Mouse (Mus musculus): ENCODE measurements around the gene Etl4. TPM values are rescaled to one million over a fixed set of nuclear protein-coding genes. Genes with fewer than 3 reads are reported as not detected.

Gene Etl4
- polyA plus RNA-seq, 1 experiment = 7.4 TPM

- Histone ChIP-seq H3K27me3 (ENCODE audit: control insufficient read depth, insufficient read depth, insufficient read length) (no peaks in the 10 kb centered on the region), H3K79me2 (ENCODE audit: control insufficient read depth, insufficient read depth) (no peaks in the 10 kb centered on the region), H3ac (ENCODE audit: control insufficient read depth, insufficient read length) (no peak overlapping the region), H3K36me3 (ENCODE audit: control insufficient read depth, insufficient read depth) (no peaks in the 10 kb centered on the region), H3K4me2 (ENCODE audit: low read depth) (no peak overlapping the region), H3K4me3 (no peak overlapping the region)
- no peak for TF ChIP-seq SRF (IDR thresholded peaks at IDR 0.05; ENCODE audit: control insufficient read depth, insufficient read length, low read depth)
Measured at GRCm38 (mm10) chr2:20547686-20548624, 638.4 kb downstream of the Etl4 start.

DNA sequence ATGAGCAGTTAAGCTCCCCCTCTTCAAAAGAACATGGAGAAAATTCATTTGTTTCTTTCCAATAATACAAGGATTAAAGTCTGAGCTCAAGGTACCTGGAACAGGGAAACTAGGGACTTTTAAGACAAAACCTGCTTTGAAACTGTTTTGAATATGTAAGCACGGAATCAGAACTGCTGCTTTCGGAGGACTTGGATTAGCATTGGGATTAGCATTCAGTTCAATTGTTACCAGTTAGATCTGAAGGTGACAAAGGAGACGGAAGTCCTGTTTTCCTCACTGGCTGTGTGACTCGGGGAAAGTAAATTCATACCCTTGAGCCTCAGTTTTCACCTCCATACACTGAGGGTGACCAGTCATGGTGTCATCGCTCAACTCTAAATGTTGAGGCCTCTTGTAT is 639.5 kb downstream of the Etl4 start:
- Histone ChIP-seq H3K36me3 (ENCODE audit: control insufficient read depth, insufficient read depth) (no peaks in the 10 kb centered on the region), H3K27me3 (ENCODE audit: control insufficient read depth, insufficient read depth, insufficient read length) (no peaks in the 10 kb centered on the region), H3K4me3 (no peak overlapping the region), H3K79me2 (ENCODE audit: control insufficient read depth, insufficient read depth) (no peaks in the 10 kb centered on the region), H3K4me2 (ENCODE audit: low read depth) (no peak overlapping the region), H3ac (ENCODE audit: control insufficient read depth, insufficient read length) (no peak overlapping the region)
- TF ChIP-seq REST (IDR thresholded peaks at IDR 0.05; ENCODE audit: insufficient read depth, insufficient read length) (no peak), E2F4 (IDR thresholded peaks at IDR 0.05; ENCODE audit: insufficient read depth) (no peak), MYOG (IDR thresholded peaks at IDR 0.05; ENCODE audit: control insufficient read depth in 1 of 3, insufficient read depth in 1 of 3, insufficient read length in 2 of 3, low read depth in 2 of 3) (no peak), MAX (IDR thresholded peaks at IDR 0.05; ENCODE audit: low read depth) (no peak), TCF3 (IDR thresholded peaks at IDR 0.05; ENCODE audit: insufficient read length, low read depth) (no peak), POLR2AphosphoS2 (IDR thresholded peaks at IDR 0.05; ENCODE audit: insufficient read length, low read depth) (no peak), POLR2A (IDR thresholded peaks at IDR 0.05; ENCODE audit: insufficient read length, low read depth) (no peak), CEBPB (IDR thresholded peaks at IDR 0.05; ENCODE audit: insufficient read depth, poor library complexity, severe bottlenecking) (no peak)

GRCm38 (mm10) chr2:20549996-20550395 is 640.4 kb downstream of the Etl4 start:
- Histone ChIP-seq H3K36me3 (ENCODE audit: control insufficient read depth, insufficient read depth) (no peaks in the 10 kb centered on the region), H3K79me2 (ENCODE audit: control insufficient read depth, insufficient read depth) (no peaks in the 10 kb centered on the region), H3K4me2 (ENCODE audit: low read depth) (no peak overlapping the region), H3K4me3 (no peak overlapping the region), H3K27me3 (ENCODE audit: control insufficient read depth, insufficient read depth, insufficient read length) (no peaks in the 10 kb centered on the region), H3ac (ENCODE audit: control insufficient read depth, insufficient read length) (no peak overlapping the region)
- TF ChIP-seq MYOG (IDR thresholded peaks at IDR 0.05; ENCODE audit: control insufficient read depth in 1 of 3, insufficient read depth in 1 of 3, insufficient read length in 2 of 3, low read depth in 2 of 3) (no peak), MAX (IDR thresholded peaks at IDR 0.05; ENCODE audit: low read depth) (no peak), MYOD1 (IDR thresholded peaks at IDR 0.05; ENCODE audit: control insufficient read depth in 1 of 3, insufficient read length in 2 of 3, low read depth in 2 of 3) (no peak), POLR2AphosphoS2 (IDR thresholded peaks at IDR 0.05; ENCODE audit: insufficient read length, low read depth) (no peak), TCF3 (IDR thresholded peaks at IDR 0.05; ENCODE audit: insufficient read length, low read depth) (no peak), REST (IDR thresholded peaks at IDR 0.05; ENCODE audit: insufficient read depth, insufficient read length) (no peak), SRF (IDR thresholded peaks at IDR 0.05; ENCODE audit: control insufficient read depth, insufficient read length, low read depth) (no peak), CEBPB (IDR thresholded peaks at IDR 0.05; ENCODE audit: insufficient read depth, poor library complexity, severe bottlenecking) (no peak), POLR2A (IDR thresholded peaks at IDR 0.05; ENCODE audit: insufficient read length, low read depth) (no peak), TCF12 (IDR thresholded peaks at IDR 0.05; ENCODE audit: insufficient read depth, poor library complexity, severe bottlenecking) (no peak), USF1 (IDR thresholded peaks at IDR 0.05; ENCODE audit: low read depth) (no peak), E2F4 (IDR thresholded peaks at IDR 0.05; ENCODE audit: insufficient read depth) (no peak)

- no peak overlapping the region for H3K4me2 ChIP-seq (ENCODE audit: low read depth)
- H3K79me2 ChIP-seq (ENCODE audit: control insufficient read depth, insufficient read depth) = no peaks in the 10 kb centered on the region
- TF ChIP-seq USF1 (IDR thresholded peaks at IDR 0.05; ENCODE audit: low read depth) (no peak), REST (IDR thresholded peaks at IDR 0.05; ENCODE audit: insufficient read depth, insufficient read length) (no peak), E2F4 (IDR thresholded peaks at IDR 0.05; ENCODE audit: insufficient read depth) (no peak), TCF3 (IDR thresholded peaks at IDR 0.05; ENCODE audit: insufficient read length, low read depth) (no peak), MYOD1 (IDR thresholded peaks at IDR 0.05; ENCODE audit: control insufficient read depth in 1 of 3, insufficient read length in 2 of 3, low read depth in 2 of 3) (no peak), MYOG (IDR thresholded peaks at IDR 0.05; ENCODE audit: control insufficient read depth in 1 of 3, insufficient read depth in 1 of 3, insufficient read length in 2 of 3, low read depth in 2 of 3) (no peak), TCF12 (IDR thresholded peaks at IDR 0.05; ENCODE audit: insufficient read depth, poor library complexity, severe bottlenecking) (no peak), SRF (IDR thresholded peaks at IDR 0.05; ENCODE audit: control insufficient read depth, insufficient read length, low read depth) (no peak), POLR2AphosphoS2 (IDR thresholded peaks at IDR 0.05; ENCODE audit: insufficient read length, low read depth) (no peak), POLR2A (IDR thresholded peaks at IDR 0.05; ENCODE audit: insufficient read length, low read depth) (no peak)
- no peaks in the 10 kb centered on the region for H3K36me3 ChIP-seq (ENCODE audit: control insufficient read depth, insufficient read depth)
- no peaks in the 10 kb centered on the region for H3K27me3 ChIP-seq (ENCODE audit: control insufficient read depth, insufficient read depth, insufficient read length)
- H3K4me3 ChIP-seq = no peak overlapping the region
- H3ac ChIP-seq (ENCODE audit: control insufficient read depth, insufficient read length) = no peak overlapping the region
Measured at GRCm38 (mm10) chr2:20555706-20556105, 646.1 kb downstream of the Etl4 start.

- Histone ChIP-seq H3K27me3 (ENCODE audit: control insufficient read depth, insufficient read depth, insufficient read length) (no peaks in the 10 kb centered on the region), H3K4me3 (no peak overlapping the region), H3K4me2 (ENCODE audit: low read depth) (no peak overlapping the region), H3ac (ENCODE audit: control insufficient read depth, insufficient read length) (no peak overlapping the region), H3K79me2 (ENCODE audit: control insufficient read depth, insufficient read depth) (no peaks in the 10 kb centered on the region), H3K36me3 (ENCODE audit: control insufficient read depth, insufficient read depth) (no peaks in the 10 kb centered on the region)
- TF ChIP-seq E2F4 (IDR thresholded peaks at IDR 0.05; ENCODE audit: insufficient read depth) = no peak
- no peak for TF ChIP-seq TCF3 (IDR thresholded peaks at IDR 0.05; ENCODE audit: insufficient read length, low read depth)
- no peak for TF ChIP-seq MYOG (IDR thresholded peaks at IDR 0.05; ENCODE audit: control insufficient read depth in 1 of 3, insufficient read depth in 1 of 3, insufficient read length in 2 of 3, low read depth in 2 of 3)
- TF ChIP-seq MAX (IDR thresholded peaks at IDR 0.05; ENCODE audit: low read depth) = no peak
- no peak for TF ChIP-seq REST (IDR thresholded peaks at IDR 0.05; ENCODE audit: insufficient read depth, insufficient read length)
- TF ChIP-seq SRF (IDR thresholded peaks at IDR 0.05; ENCODE audit: control insufficient read depth, insufficient read length, low read depth) = no peak
- TF ChIP-seq USF1 (IDR thresholded peaks at IDR 0.05; ENCODE audit: low read depth) = no peak
- no peak for TF ChIP-seq CEBPB (IDR thresholded peaks at IDR 0.05; ENCODE audit: insufficient read depth, poor library complexity, severe bottlenecking)
- no peak for TF ChIP-seq POLR2A (IDR thresholded peaks at IDR 0.05; ENCODE audit: insufficient read length, low read depth)
- TF ChIP-seq MYOD1 (IDR thresholded peaks at IDR 0.05; ENCODE audit: control insufficient read depth in 1 of 3, insufficient read length in 2 of 3, low read depth in 2 of 3) = no peak
- no peak for TF ChIP-seq POLR2AphosphoS2 (IDR thresholded peaks at IDR 0.05; ENCODE audit: insufficient read length, low read depth)
Measured at GRCm38 (mm10) chr2:20559083-20559482, 649.5 kb downstream of the Etl4 start.

Measured in myocyte (in vitro differentiated cells).